Mouse (Mus musculus): ENCODE results near the gene Klhdc8a. TPM values are rescaled to one million over a fixed set of nuclear protein-coding genes. Genes with fewer than 3 reads are reported as not detected.
A peak's percentile ranks its signal among the peaks of the same experiment; 100 is the strongest.

Gene Klhdc8a
- polyA plus RNA-seq, 1 experiment from 2014 or later, result 6.1 TPM

DNA sequence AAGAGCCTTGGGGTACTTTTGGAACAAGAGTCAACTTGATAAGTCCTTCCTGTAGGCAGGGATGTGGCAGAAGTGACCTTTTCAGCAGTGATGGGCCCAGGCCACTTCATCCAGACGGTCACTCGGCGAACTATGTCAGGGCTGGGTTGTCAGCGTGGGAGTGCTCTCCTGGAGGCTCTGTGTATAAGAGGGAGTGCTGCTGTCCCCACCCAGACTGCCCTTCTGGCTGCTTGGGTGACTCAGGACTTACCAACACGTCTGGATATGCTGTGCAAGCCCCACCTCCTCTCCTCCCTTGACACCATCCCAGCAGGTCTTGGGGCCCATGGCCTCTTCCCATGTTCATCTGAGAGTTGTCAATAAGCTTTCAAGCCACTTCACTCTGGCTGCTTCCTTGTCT is 55.0 kb downstream of the Klhdc8a start:
- peaks cover 14% of the 10 kb centered on the region for H3K36me3 ChIP-seq
- no peaks in the 10 kb centered on the region for H3K9me3 ChIP-seq
- no peak overlapping the region for H3K4me3 ChIP-seq
- no peak overlapping the region for H3K4me2 ChIP-seq
- no peak for ATAC-seq (ENCODE audit: low read depth)
- no peaks in the 10 kb centered on the region for H3K27me3 ChIP-seq
- H3K9ac ChIP-seq, result no peak overlapping the region
- 70% methylated on average over 5 of the region's 5 CpGs for WGBS
- no peak overlapping the region for H3K27ac ChIP-seq (replicated peaks)
- peaks cover 23% of the 10 kb centered on the region for H3K4me1 ChIP-seq (replicated peaks)

- Histone ChIP-seq H3K36me3 (peaks cover 23% of the 10 kb centered on the region), H3K9me3 (no peaks in the 10 kb centered on the region), H3K4me3 (no peak overlapping the region), H3K4me1 (replicated peaks) (peaks cover 23% of the 10 kb centered on the region), H3K27me3 (no peaks in the 10 kb centered on the region), H3K27ac (replicated peaks) (no peak overlapping the region), H3K9ac (no peak overlapping the region), H3K4me2 (no peak overlapping the region)
- WGBS, result 83% methylated on average over 9 of the region's 9 CpGs
- ATAC-seq (ENCODE audit: low read depth), result no peak
Measured at GRCm38 (mm10) chr1:132354234-132354633, 55.8 kb downstream of the Klhdc8a start.

DNA sequence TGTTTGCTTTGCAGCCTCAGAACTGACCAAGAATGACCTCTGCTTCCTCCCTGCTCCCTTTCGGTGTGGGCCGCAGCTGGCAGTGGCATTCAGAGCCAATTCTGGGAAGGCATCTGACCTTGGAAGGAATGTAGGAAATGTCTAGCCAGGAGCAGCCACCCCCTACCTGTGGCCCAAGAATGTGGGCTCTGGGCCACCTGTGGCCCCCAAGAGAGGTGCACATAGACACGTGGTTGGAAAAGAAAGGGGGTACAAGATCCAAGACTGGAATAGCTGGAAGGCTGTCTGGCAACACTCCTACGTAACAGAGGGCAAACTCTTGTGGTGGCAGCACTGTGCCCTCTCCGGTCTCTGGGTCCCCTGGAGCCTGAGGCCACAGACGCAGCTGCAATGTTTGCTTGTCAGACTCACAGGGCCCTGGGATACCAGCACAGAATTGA is 56.8 kb downstream of the Klhdc8a start:
- H3K9ac ChIP-seq, result 0 out of 2 replicates have a peak overlapping the region, but pooled peaks have one; percentile 13
- no peaks in the 10 kb centered on the region for H3K27me3 ChIP-seq
- H3K4me1 ChIP-seq (replicated peaks), result peaks cover 23% of the 10 kb centered on the region
- WGBS, result 56% methylated on average over 6 of the region's 6 CpGs
- H3K4me2 ChIP-seq, result no peak overlapping the region
- H3K27ac ChIP-seq (replicated peaks), result 0 out of 2 replicates have a peak overlapping the region, but pooled peaks have one; percentile 49
- no peak for ATAC-seq (ENCODE audit: low read depth)
- H3K4me3 ChIP-seq, result no peak overlapping the region
- no peaks in the 10 kb centered on the region for H3K9me3 ChIP-seq
- H3K36me3 ChIP-seq, result peaks cover 32% of the 10 kb centered on the region

- no peaks in the 10 kb centered on the region for H3K9me3 ChIP-seq
- peaks cover 23% of the 10 kb centered on the region for H3K4me1 ChIP-seq (replicated peaks)
- peaks cover 39% of the 10 kb centered on the region for H3K36me3 ChIP-seq
- peak overlapping the region; percentile 49; the same call in 1 of the 2 replicates for H3K27ac ChIP-seq (replicated peaks)
- WGBS, result 0% methylated on average over 3 of the region's 3 CpGs
- no peaks in the 10 kb centered on the region for H3K27me3 ChIP-seq
- H3K9ac ChIP-seq, result 0 out of 2 replicates have a peak overlapping the region, but pooled peaks have one; percentile 13
- peak; percentile 79 for ATAC-seq (ENCODE audit: low read depth)
- no peak overlapping the region for H3K4me2 ChIP-seq
- no peak overlapping the region for H3K4me3 ChIP-seq
Measured at GRCm38 (mm10) chr1:132355841-132356242, 57.4 kb downstream of the Klhdc8a start.

GRCm38 (mm10) chr1:132356841-132357240 is 58.4 kb downstream of the Klhdc8a start:
- ATAC-seq (ENCODE audit: low read depth), result no peak; the same call in 1 of the 2 replicates
- no peak overlapping the region for H3K4me3 ChIP-seq
- no peak overlapping the region for H3K9ac ChIP-seq
- no peaks in the 10 kb centered on the region for H3K9me3 ChIP-seq
- WGBS, result 76% methylated on average over 1 of the region's 1 CpGs
- H3K27ac ChIP-seq (replicated peaks), result 0 out of 2 replicates have a peak overlapping the region, but pooled peaks have one; percentile 7
- peaks cover 49% of the 10 kb centered on the region for H3K36me3 ChIP-seq
- no peak overlapping the region for H3K4me2 ChIP-seq
- no peaks in the 10 kb centered on the region for H3K27me3 ChIP-seq
- peaks cover 23% of the 10 kb centered on the region for H3K4me1 ChIP-seq (replicated peaks)

Other genes starting within 250 kb of the Klhdc8a start
- 7.5 and 8.0 TPM in 2 replicates for gene Mfsd4a, start 230.6 kb upstream of the Klhdc8a start, polyA plus RNA-seq (2015; fragmentation: Nextera tagmentation; extraction: Ambion mirVana)
- 0.11 and 0.47 TPM in 2 replicates for gene Cdk18, start 158.9 kb upstream of the Klhdc8a start, polyA plus RNA-seq (2015; fragmentation: Nextera tagmentation; extraction: Ambion mirVana)
- gene Lemd1, start 107.2 kb upstream of the Klhdc8a start, polyA plus RNA-seq (2015; fragmentation: Nextera tagmentation; extraction: Ambion mirVana), result 19.1 and 22.6 TPM in 2 replicates
- gene AC124108.1, start 107.2 kb upstream of the Klhdc8a start, polyA plus RNA-seq (2015; fragmentation: Nextera tagmentation; extraction: Ambion mirVana), result 2.7 and 3.5 TPM in 2 replicates
- gene Gm10188, start 68.9 kb upstream of the Klhdc8a start, polyA plus RNA-seq (2015; fragmentation: Nextera tagmentation; extraction: Ambion mirVana), result not detected in 2 replicates
- 9.0 and 10.5 TPM in 2 replicates for gene Nuak2, start 17.5 kb downstream of the Klhdc8a start, polyA plus RNA-seq (2015; fragmentation: Nextera tagmentation; extraction: Ambion mirVana)
- 32.2 and 33.9 TPM in 2 replicates for gene Tmcc2, start 92.7 kb downstream of the Klhdc8a start, polyA plus RNA-seq (2015; fragmentation: Nextera tagmentation; extraction: Ambion mirVana)
- 9.2 and 9.8 TPM in 2 replicates for gene Dstyk, start 118.9 kb downstream of the Klhdc8a start, polyA plus RNA-seq (2015; fragmentation: Nextera tagmentation; extraction: Ambion mirVana)
- gene Rbbp5, start 178.7 kb downstream of the Klhdc8a start, polyA plus RNA-seq (2015; fragmentation: Nextera tagmentation; extraction: Ambion mirVana), result 48.9 and 49.5 TPM in 2 replicates
- gene Tmem81, start 207.6 kb downstream of the Klhdc8a start, polyA plus RNA-seq (2015; fragmentation: Nextera tagmentation; extraction: Ambion mirVana), result 1.0 and 1.1 TPM in 2 replicates
- 84.9 and 102 TPM in 2 replicates for gene Cntn2, start 244.6 kb downstream of the Klhdc8a start, polyA plus RNA-seq (2015; fragmentation: Nextera tagmentation; extraction: Ambion mirVana)